Mouse (Mus musculus) CD4-positive, CD25-positive, alpha-beta regulatory T cell, adult 2 months (primary cell): ENCODE measurements around the gene Olfr670.
"Not testable (repeated sequence)": the region's sequence is repeated elsewhere in the genome, so short reads cannot be mapped to it uniquely, and the experiment has no call there.

Experiments
- DNase-seq: peaks from one replicate; pipeline ENCODE4 v3.0.0-alpha.2; 2012; ENCODE audit warnings: low read depth, low spot score

Gene Olfr670

DNA sequence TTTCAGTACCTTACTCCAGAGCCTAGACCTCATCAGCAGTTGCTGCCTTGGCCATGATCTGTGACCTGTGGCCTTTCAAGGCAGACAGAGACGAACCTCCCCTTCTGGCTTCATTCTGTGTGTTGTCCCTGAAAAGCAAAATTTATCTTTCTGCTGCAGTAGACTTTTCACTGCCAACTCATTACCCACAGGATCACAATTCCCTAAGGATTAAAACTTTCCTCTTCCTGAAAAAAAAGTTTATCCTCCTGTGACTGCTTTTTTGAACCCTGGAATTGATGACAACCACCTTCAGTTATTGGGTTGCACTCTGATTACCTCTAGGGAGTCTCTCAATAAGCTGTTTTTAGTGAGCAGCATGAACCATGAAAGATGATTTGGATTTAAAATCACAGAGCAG is at the start of gene Olfr670:
TSS of gene Olfr670 (minus strand) at position 101 of the 400 bp plus-strand sequence.
- DNase-seq: no peak

DNA sequence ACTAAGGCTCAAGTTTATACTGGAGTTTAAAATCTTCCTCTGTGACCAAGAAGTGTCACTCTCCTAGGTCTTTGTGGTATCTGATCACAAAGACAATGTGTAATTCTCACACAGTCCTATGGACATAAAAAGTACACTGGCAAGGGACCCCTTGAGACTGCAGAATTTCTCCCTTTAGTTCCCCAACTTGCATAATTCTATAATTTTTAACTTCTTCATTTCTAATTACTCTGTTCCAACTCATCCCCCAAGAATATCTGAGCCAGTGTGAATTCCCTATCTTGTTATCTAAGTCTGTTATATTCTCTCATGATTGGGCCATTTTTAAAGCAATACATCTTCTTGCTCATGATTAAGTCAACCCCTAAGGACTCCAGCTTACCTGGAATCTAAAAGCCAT is 39.5 kb upstream of the Olfr670 start, which contains the start of gene Olfr672:
TSS of gene Olfr672 (minus strand) at position 101 of the 400 bp plus-strand sequence.
- DNase-seq: no peak

DNA sequence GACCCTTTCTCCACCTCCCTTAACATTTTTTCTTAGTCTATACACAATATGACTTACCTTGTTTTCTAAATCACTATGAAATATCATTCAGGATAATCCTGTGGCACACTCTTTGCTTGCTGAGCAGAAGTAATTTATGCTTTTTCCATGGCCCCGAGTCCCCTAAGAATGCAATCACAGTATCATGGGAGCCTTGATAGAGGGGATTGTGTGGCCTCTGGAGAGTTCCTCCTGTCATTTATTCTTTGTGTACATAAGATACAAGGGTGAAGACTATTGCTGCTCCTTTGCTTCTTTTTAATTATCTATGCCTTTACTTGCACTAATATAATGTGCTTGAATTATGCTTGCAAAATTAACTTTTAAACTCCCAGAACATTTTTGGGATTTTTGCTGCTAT is 16.6 kb upstream of the Olfr670 start, which contains the start of gene Olfr671:
TSS of gene Olfr671 (minus strand) at position 101 of the 400 bp plus-strand sequence.
- DNase-seq: no peak

- not testable (repeated sequence) for DNase-seq
Observed at GRCm38 (mm10) chr7:104972507-104972906, 10.1 kb upstream of the Olfr670 start.

DNA sequence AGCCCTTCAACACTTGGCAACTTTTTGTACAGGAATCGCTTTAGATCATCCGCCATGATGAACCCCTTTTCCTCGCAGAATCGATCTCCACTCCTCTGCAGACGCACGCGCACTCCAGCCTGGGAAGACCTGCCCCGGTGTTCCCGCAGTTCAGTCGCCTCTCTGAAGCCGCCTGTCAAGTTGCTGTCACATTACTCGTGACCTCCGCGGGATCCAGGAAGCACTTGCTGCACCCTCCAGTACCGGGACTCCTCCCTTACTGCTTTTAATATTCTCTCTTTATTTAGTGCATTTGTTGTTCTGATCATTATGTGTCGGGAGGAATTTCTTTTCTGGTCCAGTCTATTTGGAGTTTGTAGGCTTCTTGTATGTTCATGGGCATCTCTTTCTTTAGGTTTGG is 12.2 kb downstream of the Olfr670 start:
- not testable (repeated sequence) for DNase-seq

- DNase-seq: no peak
Observed at GRCm38 (mm10) chr7:104933940-104934339, 28.5 kb downstream of the Olfr670 start, which contains the start of gene Olfr669. Gene Olfr669, plus strand, starts transcription at chr7:104934240.

GRCm38 (mm10) chr7:104927957-104928356 is 34.5 kb downstream of the Olfr670 start, which contains the start of gene Olfr668:
Gene Olfr668, minus strand, starts transcription at chr7:104928057.
- no peak for DNase-seq

DNA sequence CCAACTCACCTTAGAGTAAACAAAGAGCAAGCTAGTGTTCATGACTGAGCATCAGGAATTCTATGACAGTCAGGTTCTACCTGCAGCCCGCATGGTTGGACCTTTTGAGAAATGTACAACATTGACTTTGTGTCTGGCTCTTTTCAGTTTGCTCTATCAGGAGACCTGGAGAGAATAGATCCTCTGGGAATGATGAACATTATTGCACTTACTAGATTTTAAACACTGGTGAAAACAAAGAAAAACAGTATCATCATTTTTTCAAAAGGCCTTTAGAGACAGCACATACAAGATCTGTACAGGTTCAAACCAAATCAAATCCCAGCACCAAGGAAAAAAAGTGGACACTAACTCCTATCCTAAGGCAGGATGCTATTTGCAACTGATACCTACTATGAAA is 41.0 kb downstream of the Olfr670 start, which contains the start of gene Olfr667:
TSS of gene Olfr667 (minus strand) at position 101 of the 400 bp plus-strand sequence.
- no peak for DNase-seq
